Mouse (Mus musculus) telencephalon, adult 2 months (tissue): ENCODE results near the gene Col25a1.
A peak's percentile ranks its signal among the peaks of the same experiment; 100 is the strongest.

ENCODE experiments used
- DNase-seq: peaks from one replicate; pipeline ENCODE4 v3.0.0-alpha.2; 2011; ENCODE audit warnings: low read depth, low spot score

Col25a1 gene

DNA sequence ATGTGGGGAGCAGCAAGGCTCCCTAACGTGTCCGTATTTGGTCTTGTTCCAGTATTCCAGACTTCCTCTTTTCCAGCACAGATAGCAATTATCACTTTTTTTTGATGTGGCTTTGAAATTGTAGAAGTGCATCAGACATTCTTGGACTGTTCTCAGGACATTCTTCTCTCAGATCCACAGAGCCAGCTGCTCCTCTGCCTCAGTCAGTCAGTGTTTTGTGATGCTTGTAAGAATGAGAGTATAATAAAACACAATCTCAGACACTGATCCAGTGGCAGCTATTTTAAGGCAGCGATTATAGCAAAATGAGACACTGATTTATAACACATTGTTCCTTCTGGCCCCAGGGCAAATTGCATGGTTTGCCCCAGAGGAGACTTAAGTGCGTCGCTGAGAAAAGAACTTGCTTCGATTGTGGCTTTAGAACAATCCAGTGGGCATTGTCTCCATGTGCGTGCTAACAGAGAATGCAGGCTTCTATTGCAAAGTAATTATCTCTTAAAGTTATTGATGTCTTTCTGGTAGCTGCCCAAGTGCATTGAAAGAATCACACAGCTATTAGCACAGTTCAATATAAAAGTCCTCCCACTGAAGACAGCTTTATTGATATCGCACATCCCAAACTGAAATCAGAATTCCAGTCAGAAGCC is 111.5 kb downstream of the Col25a1 start:
- DNase-seq: peak; percentile 10

DNA sequence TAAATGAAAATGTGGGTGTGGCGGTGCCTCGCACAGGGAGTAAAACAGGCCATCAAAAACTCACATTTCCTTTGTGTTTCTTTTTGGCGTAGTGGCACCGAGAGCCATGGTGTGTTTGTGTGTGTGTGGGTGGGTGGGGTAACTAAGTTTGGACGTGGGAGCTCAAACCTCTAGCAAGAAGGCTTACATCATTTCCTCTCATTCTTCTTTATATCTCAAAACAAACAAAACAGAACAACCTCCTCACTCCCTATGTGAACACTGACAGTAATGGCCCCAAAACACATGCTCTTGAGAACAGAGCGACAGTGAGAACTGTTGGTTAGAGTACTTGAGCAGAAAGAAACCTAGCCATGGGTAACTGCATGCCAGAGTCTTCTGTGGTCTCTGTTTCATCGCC is 121.1 kb downstream of the Col25a1 start:
- no peak for DNase-seq

DNA sequence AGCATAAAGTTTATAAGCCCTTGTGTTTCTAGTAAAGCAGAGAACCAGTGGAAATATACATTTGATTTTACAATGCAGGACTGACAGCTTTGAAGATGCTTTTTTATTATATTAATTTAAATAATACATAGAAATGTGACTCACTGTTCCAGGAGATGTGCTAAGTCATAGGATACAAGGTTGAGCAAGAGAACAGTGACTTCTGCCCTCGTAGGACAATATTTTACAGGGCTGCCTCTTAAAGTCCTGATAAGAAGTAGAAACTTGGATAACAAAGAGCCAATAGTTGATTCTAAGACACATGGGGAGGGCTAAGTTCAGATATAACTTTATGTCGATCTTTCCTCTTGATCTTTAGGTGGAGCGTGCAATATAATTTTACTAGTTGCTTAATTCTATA is 124.8 kb downstream of the Col25a1 start:
- DNase-seq: no peak

DNA sequence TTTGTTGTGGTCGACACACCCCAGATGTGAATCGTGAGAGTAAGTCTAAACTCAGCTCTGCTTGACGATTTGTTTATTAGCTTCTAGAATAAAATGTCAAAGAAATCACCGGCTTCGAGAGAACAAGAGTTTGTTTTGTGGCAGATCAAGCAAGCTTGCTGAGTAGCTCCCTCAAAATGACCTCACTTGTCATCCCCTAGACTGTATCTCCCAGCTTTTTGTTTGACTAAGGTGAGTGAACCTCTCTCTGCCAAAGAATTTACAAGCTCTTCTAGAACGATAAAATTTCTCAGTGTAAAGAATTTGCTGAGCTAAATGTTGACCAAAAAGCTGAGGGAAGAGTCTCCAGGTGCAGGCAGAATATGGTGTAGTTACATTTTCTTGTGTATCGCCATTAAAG is 125.3 kb downstream of the Col25a1 start:
- no peak for DNase-seq

DNA sequence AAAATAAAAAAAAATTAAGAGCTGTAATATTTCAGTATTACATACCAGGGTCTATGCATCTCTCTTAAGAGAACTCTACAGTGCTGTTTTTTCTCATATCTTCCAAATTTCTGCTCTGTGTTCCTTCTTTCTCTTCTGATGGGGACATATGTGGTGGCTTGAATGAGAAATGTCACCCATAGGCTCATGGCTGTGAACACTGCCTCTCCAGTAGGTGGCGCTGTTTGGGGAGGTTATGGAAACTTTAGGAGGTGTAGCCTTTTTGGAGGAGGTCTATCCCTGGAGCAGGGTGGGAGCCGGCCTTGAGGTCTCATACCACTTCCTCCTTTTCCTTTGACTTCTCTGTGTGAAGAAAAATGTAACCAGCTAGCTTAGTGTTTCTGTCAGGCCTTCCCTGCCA is 128.4 kb downstream of the Col25a1 start:
- no peak for DNase-seq

DNA sequence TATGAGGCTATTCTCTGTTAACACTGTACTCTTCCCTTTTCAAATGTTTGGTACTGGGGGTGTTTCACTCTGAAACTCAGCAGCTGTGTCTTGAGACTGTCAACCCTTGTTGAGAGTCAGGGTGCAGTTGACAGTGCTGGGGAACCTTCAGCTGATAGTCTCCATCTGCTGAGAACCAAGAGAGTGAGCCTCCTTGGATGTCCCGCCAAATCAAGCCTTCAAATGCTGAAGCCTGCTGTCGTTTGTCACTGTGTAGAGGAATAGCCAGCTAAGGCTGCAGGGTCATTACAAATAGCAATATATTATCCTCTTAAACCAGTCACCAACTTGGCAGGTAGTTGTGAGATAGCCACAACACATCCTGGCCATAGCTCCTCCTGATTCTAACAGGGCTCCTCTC is 129.0 kb downstream of the Col25a1 start:
- no peak for DNase-seq

DNA sequence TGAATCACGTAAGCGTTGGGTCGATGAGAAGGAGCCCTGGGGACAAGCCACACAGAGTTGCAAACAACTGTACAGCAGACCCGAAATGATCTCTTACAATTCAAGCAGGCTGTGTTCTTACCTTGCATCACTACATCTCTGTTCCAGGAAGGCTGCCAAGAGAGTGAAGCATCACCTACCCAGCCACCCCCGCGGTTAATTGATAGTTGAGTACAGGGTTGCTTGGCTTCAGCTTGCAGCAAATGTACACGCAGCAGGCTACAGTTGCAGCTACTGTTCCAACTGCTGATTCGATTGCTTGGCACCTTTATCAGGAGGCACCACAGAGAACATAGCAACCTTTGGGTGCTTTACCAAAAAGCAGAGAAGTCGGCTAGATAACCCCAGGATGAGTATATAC is 133.8 kb downstream of the Col25a1 start:
- DNase-seq: peak; percentile 69

DNA sequence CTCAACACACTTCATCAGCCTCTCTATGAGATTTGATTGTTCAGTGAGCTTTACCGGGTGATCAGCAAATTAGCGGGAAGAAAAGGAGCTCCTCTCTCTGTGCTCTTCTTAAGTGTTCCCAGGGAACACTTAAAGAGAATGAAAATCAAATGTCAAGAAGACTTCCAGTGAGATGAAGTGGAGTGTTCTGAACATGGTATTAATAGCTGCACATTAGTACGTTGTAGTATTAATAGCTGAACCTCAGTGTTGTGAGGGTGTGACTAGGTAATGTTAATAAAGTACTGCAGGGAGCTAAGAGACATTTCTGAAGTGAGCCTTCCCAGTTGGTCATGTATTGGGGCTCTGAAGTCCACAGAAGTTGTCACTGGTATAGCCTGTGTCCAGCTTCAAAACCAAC is 139.2 kb downstream of the Col25a1 start:
- DNase-seq: no peak

DNA sequence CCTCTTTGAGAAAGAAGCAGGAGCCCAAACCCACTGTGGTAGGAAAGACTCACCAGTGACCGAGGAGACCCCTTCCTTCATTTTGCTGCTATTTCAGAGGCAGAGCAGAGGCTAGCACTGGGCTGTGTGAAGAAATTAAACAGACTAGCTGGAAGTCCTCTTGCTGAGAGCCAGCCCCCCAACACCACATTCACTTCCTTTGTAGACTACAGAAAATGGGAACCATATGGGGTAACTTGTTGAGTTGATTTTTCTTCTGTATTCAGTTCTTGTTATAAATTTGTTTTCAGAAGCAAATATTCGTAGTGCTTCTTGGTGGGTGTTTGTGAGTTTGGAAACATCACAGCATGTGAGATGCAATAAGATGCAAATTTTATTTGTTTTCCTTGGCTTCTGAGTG is 142.6 kb downstream of the Col25a1 start:
- no peak for DNase-seq

DNA sequence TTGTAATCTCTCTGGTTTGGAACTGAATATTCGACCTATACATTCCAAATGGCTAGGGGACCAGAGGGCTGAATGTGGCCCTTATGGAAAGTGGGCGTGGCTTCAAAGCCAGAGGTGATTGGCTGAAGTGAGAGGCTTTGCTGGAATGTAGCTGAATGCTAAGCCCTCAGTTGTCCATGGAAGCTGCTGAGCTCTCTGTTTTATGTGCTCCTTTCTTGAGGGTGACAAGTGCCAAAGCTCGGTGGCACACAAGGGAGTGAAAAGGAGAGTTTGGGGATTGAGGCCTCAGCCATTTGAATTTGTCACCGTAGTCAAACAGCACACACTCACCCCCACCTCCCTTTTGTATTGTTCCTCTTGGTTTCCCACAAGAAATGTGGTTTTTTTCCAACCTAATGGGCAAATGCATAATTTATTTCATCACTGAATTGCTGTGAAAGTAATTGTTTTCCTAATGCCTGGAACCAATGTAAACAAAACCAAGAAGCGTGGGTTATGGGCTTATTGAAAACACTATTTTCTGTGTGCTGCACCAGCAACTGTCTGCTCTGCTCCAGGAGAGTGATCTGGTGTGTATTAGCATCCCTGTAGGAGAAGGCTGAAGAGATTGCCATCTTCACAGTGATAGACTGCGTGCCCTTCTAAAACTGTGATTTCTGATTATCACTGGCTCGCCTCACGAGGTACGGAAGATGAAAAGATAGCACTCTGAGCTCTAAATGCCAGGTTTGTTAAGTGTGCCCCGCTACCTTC is 147.2 kb downstream of the Col25a1 start:
- DNase-seq: no peak

DNA sequence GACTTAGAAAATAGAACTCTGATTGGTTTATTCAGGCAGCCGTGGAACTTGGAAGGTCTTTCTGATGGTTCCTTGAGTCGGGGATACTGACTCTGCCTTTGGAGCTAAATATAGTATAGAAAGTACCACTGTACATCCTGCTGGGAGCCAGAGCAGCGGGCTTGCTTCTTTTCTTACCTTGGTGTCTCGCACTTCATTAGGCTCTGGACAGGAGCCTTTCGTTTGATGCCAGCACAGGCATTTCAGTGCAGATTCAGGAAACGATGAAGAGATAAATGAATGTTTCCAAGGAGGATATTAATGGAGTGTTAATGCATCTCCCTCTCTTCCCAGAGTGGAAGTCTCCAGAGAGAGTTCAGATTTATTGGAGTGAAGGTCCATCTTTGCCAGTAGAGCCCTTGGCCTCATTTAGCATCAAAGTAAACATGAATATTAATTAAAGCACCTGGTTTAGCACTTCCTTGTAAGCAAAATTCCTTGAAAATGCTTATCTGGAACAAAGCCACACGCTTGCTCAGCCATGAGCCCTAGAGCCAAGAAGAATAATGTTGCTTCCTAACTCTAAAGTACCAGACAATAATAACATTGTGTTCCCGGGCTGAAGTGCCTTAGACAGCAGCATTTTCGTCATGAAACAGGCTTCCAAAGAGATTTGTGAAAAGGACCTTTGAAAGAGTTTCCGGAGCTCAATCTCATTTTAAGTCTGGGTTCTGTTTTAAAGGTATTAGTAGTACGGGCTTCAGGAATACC is 151.9 kb downstream of the Col25a1 start:
- no peak for DNase-seq

DNA sequence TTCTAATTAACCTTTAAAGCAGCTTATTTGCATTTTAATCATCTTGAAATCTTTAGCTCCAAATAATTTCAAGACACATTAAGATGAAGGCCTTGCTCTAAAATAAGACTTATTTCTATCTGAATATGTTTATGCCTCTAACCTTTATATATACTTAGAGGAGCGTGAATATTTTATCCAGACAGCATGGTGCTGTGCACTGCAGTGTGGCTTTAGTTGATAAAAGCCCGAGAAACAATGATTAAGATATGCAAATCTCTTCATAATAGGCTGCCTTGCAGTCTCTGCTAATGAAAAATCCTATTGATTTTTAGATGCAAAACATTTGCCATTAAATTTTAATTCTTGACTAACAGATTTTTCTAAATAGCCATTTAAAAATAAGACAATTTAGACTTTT is 156.8 kb downstream of the Col25a1 start:
- DNase-seq: no peak

DNA sequence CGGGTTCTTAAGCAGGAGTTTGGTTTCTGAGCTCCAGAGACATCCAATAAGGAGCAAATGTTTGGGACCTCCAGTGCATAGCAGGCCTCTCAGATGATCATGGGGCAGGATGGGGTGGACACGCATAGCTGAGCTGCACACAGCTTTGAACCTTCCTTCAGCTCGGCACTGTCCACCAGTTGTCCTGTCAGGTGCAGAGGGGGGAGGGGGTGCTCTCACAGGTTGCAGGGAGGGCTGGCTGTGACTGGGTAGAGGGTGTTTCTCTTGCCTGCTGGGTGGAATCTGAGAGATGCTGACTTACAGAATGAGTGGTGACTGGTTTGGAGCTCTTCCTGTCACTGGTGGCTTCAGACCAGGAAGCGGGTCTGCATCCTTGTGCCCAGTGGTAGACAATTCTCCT is 157.5 kb downstream of the Col25a1 start:
- DNase-seq: no peak

DNA sequence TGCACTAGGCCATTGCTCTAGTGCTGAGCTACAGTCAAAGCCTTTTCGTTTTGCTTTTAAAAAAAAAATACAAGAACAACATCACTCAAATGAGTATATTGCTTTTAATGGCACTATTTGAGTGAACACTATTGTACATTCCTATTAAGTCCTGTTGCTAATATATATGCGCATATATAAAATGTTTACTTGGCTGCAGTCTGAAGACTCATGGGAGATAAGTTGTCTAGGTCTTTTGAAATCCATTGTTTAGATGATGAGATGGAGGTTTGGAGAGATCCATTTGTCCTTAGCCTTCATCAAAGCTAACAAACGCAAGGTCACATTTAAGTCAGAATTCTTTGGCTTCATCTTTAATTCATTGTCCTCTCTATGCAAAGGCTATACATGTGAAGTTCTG is 157.9 kb downstream of the Col25a1 start:
- DNase-seq: no peak

DNA sequence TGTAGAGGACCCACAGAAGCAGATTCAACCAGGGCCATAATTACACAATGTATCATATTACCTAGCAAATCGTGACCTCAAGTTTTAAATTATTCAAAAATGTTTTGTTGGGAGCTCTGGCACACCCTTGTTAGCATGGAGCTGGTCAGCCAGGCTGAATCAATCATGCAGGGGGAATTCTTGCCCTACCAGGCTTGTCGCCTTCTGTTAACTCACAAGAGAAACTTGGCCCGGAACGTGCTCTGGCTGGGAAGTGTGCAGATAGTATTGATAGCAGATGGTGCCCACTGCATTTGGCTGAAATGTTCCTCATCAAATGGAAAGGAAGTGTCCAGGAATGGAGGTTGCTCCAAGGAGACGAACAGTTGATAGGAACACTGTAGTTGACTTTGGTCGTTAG is 158.9 kb downstream of the Col25a1 start:
- DNase-seq: no peak

DNA sequence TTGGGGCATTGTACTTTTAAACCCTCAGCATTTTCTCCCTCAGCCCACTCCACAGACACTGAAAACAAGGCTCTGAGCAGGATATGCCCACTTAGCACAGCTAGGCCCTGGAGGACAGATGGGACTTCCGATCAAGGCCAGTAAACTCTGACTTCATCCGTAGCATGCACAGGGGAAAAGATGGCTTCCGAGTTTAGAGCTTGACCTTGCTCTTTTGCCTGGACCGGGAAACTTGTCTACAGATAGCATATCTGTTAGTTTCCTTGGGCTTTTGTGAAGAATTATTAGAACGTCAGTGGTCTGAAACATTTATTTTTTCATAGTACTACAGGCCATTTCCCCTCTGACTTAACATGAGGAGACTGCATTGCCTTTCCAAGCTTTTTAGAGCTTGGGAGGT is 159.4 kb downstream of the Col25a1 start:
- DNase-seq: no peak

DNA sequence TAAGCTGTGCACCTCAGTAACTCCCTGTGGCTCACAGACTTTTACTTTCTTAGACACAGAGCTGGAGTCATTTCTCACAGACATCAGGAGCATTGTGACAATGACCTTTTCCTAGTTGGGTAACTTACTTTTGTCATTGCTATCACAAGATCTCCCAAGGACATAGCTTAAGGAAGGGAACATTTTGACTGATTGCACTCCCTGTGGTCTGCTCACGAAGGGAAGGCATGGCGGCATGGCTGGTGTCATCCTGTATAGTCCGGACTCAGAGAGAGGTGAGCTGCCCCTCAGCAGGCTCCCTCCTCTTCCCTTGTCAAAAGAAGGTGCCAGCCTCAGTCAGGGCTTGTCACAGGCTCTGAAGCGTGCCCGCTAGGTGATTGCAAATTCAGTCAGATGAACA is 160.6 kb downstream of the Col25a1 start:
- no peak for DNase-seq

DNA sequence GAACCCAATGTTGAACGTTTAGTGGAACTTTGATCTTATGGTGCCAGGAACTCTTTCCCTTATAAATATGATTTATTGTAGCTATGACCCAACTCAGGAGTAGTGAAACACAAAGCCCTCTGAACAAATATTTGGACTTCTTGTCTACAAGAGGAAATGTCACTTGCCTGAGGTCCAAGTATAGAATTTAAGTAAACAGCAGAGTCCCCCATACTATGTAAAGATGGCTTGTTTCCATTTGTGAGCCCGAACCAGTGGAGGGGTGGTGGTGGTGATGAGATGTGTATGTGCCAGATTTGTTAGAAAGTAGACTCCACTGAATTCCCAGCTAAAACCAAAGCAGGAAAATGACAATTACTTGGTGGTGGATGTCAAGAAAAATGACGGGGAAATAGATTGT is 169.2 kb downstream of the Col25a1 start:
- no peak for DNase-seq

DNA sequence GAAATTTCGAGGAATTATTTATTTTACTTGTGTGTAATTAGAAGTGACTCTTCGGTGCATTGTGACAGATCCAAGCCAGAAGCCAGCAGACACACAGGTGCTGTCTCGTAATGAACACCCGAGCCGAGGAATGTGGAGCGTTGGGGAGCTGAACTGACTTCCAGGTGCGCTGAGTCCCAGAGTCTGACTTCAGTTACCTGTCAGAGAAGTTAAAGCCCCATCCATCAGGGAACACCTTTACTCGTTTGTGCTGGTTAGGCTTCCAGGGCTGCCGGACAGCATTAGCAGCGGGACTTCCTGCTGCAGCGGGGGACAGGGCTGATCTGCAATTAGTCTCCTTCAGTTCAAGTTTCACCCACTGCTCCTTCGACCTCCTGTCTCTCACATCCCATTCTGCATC is 172.3 kb downstream of the Col25a1 start:
- DNase-seq: no peak

DNA sequence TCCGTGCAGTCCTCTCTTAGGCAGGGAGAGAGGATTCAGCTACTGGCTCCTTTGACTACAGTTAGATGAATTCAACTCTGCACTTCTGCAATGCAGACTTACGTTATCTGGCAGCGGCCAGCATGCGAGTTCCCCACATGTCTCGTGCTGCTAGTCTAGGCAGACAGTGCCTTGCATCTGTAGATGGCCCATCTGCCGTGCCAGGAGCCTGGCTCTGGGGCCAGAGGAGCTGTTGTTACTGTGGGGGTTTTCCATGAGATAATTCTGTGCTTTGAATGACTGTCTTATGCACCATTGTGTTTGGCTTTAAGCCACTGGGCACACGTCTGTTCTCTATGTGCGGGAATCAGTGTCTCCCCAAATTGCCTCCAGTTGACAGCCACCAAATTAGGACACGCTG is 173.5 kb downstream of the Col25a1 start:
- DNase-seq: no peak

DNA sequence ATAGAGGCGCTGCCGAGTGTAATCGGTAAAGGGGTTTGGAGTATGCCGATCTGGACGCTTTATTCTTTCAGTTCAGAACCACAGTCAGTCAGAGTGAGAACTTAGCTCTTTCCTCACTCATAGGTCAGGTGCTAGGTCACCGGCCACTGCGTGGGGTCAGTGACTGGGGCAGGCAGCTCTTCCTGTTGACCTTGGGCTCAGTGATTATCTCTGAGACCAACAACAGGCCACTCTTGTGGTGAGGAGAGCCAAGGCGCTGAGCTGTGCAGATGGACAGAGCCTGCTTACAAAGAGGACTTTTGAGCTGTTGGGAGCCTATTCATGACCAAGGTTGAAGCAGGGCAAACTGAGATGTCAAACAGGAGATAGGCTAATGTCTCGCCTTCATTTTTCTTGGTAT is 174.4 kb downstream of the Col25a1 start:
- DNase-seq: no peak

DNA sequence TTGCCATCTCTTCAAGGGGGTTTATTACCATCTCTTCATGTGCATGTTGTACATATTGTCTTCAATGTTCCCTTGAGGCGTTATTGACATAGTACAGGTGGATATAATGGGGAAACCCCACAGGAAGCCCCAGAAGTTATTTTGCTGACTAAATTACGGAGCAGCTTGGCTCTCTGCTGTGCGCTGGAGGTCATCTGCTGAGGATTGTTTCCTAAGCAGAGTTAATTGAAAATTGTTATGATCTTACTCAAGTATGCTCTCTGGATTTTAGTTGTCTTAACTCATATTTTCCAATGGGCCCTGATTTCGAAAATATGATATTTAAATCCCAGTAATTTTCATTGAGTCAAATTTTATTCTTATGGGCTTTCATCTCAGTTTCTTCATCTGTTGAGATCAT is 178.0 kb downstream of the Col25a1 start:
- no peak for DNase-seq
